Mouse (Mus musculus) mouse trophoblast stem cell (cell line): ENCODE measurements around the gene C1d.
"Not testable (repeated sequence)": the region's sequence is repeated elsewhere in the genome, so short reads cannot be mapped to it uniquely, and the experiment has no call there.

Experiments
- in situ Hi-C, 2 experiments: fragments of 300-500 bp; cut with MseI, MboI; formaldehyde crosslinking; loops; 2 replicates in 1 of 2; 3 replicates in 1 of 2; pipeline ENCODE4 v1.15.1; 2025

The C1d gene

DNA sequence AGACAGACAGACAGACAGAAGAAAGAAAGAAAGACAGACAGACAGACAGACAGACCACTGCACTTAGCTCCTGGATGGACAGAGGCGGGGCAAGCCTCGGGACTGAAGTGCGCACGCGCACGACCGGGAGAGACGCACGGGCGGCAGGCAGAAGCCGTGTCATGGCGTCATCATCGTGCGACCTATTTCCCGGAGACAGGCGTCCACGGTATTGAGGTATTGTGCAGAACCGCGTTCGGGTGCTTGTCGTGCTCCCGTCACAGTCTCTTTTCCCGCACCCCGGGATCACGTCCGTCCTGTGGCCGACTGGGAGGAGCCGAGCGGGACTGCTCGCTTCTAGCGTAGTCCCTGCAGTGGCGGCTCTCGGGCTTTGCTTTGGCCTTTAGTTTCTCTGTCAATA is at the start of gene C1d:
Gene C1d (plus strand): TSS at position 137 of the 400 bp plus-strand sequence.
- in situ Hi-C loops, result no loop called here

DNA sequence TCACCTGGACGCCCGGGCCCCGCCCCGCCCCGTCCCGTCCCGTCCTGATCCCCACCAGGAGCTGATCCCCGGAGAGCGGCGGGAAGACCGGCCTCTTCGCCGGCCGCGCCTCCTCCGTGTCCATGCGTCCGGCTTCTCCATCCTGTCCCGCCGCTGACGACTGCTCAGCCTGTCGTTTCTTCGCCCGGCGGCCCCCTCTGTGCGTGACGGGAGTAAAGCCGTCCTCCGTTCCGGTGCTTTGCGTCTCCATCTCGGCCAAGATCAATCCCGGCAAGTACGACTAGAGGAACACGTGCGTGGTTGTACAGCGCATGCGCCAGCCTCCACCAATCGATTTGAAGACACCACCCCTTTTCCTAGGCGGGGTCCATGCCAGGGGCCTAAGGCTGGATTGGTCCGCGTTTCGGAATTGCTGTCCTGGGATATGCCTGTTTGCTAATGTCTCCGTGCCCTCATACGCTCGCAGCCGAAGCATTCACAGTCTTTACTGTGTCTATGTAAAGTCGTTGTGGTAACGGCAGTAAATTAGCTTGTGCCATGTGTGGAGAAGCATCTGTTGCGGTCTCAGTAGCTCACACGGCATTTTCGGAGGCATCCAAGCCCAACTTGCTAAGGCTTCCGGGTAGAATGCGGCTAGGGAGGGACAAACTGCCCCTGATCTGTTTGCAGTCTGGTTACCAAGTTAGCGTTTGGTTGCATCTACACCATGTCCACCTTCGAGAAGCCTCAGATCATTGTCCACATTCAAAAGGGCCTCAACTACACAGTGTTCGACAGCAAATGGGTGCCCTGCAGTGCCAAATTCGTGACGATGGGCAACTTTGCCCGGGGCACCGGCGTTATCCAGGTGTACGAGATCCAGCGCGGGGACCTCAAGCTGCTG is 45.9 kb upstream of the C1d start, which contains the start of gene Pno1:
Gene Pno1 (minus strand): TSS at position 311 of the 883 bp plus-strand sequence.
- in situ Hi-C loops, result no loop called here

DNA sequence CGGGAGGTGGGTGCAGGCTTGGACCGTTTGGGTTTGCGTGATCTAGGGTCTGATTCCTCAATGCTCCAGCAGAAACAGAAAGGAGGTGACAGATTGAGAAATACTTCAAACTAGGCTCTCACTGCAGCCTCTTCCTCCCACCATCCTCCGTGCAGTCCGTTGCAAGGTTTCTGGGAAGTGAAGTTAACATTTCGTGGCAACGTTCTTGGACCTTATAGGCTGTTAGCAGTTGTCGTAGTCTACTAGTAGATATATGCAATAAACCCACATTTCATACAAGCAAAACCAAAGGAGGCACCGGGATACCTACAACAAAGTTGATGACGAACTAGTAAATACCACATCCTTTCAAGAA is 45.3 kb upstream of the C1d start:
- in situ Hi-C loops, result no loop called here

DNA sequence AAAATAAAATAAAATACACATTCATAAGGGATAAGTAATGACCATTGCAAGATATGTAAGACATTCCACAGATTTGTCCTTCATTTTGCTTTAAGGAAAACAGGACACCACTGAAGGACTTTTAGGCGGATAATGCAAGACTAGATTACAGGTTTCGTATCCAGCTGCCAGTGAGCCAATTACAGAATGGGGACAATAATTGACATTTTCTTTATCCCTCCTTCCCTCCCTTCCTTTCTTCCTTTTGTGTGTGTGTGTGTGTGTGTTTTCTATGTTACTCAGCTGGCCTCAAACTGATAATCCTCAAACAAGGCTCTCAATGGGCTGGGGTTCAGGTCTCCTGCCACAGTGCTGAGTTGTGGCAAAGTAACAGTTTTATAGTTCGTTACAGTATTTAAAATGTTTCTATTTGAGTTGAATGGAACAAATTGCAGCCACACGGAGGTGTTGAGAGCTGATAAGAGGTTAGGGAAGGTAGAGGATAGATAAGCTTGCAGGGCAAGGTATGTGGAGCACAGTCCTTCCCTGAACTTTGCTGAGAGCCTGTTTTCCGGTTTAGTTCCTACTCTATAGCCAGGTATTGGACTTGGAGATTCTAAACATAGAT is 44.4 kb upstream of the C1d start:
- in situ Hi-C loops, result no loop called here

DNA sequence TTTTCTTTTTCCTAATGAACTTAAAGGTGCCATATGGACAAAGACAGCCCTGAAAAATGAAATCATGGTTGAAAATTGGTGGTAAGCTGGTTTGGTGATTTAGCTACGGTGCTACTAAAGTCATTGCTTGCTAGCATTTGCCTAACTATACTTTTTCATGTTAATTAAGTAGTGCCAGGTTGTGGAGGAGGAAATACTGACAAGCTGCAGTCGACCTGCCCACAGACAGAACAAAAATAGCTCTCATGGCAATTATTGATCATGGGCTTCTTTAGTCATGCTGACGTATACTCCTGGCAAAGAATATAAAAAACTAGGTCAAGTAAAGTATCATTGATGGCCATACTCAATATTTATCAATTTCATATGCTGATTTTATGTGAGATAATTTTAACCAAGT is 41.9 kb upstream of the C1d start:
- in situ Hi-C loops, result no loop called here

DNA sequence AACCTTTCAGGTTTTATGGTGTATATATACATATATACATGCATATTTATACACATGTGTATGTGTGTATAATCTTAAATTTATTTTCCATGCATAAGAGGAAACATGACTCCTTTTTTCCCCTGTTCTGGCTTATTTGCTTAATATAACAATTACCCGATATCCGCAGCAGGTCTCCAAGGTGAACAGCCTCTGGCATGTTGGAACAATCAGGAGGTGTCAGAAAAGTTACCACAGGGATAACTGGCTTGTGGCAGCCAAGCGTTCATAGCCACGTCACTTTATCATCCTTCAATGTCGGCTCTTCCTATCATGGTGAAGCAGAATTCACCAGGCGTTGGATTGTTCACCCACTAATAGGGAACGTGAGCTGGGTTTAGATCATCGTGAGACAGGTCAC is 36.3 kb upstream of the C1d start:
- in situ Hi-C loops, result no loop called here

DNA sequence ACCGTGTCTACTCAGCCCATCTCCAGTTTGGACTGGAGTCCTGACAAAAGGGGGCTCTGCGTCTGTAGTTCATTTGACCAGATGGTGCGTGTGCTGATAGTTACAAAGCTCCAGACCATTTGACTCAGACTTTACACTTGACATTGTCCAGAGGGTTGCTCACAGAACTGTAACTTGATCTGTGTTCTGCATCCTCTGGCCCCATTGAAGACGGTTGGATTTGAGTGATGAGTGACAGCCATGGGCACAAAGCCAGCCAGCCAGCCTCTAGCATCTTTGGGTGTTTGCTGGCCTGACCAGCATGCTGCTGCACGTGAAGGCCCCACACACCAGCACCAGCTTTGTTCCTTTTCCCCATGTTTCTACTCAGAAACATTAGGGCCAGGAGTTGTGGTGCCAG is 24.6 kb upstream of the C1d start:
- in situ Hi-C loops, result no loop called here

DNA sequence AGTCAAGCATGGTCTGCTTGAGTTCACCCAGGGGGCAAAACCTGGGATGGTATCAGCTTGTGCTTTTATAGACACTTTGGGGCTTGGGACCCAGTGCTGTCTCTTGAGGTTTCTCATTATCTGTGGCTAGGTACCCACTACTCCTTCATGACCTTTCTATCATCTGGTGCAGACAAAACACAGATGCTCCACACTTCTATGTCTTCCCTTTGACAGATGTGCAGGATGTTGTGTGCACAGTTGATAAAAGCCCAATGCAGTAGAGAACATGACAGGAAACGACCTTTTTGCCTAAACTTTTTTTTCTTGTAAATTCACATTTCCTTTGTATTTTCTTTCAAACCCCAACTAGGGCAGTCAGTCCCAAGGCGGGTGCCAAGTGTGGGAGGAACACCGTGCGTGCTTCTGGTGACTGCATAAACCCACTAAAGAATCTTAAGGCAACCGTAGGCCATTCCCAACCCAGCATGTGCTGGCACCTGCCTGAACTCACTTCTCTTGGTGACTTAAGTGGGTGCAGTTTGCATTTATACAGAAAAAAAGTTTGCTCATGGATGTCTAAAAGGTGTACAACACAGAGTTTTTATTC is 20.8 kb upstream of the C1d start:
- in situ Hi-C loops, result no loop called here

DNA sequence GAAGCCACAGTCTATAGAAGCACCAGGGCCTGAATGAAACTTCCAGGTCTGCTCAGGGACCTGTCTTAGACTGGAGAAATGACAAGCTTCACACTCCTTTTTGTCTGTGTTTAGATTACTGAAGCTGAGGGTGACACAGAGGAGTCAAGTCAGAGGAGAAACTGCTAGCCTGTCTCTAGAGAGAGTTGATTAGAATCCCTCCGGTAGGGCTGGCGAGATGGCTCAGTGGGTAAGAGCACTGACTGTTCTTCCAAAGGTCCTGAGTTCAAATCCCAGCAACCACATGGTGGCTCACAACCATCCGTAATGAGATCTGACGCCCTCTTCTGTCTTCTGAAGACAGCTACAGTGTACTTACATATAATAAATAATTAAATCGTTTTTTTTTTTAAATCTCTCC is 18.8 kb upstream of the C1d start:
- in situ Hi-C loops, result not testable (repeated sequence)

DNA sequence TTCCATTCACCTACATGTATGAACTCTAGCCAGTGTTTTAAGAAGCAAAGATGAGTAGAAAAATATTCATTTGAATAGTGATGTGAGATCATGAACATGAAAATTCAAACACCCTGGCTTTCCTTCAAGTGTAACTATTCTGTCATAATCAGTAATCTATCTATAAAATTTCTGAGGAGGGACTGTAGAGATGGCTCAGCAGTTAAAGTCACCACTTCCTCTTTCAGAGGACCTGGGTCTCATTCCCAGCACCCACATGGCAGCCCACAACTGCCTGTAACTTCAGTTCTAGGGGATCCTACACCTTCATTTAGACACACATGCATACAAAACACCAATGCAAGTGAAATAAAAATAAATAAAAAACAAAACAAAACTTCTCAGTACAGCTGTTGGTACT is 8.7 kb upstream of the C1d start:
- in situ Hi-C loops, result no loop called here

DNA sequence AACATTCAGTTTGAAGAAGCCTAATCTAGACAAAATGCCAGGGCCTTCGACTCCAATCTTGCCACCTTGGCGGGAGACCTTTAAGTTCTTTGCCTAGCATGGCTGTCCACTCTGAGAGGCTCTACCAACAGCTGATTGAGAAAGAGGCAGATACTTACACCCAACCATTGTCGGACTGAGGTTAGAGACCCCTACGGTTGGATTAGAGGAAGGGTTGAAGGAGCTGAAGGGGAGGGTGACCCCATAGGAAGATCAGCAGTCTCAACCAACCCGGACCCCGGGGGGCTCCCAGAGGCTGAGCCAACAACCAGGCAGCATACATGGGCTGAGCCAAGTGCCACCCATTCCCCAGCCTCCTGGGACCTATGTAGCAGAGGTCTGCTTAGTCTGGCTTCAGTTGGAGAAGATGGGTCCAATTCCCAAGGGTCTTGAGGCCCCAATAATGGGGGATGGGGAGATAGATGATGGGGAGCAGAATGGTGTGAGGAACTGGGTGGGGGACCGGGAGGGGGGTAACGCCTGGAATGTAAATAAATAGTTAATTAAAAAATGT is 490 bp upstream of the C1d start:
- in situ Hi-C loops, result no loop called here

DNA sequence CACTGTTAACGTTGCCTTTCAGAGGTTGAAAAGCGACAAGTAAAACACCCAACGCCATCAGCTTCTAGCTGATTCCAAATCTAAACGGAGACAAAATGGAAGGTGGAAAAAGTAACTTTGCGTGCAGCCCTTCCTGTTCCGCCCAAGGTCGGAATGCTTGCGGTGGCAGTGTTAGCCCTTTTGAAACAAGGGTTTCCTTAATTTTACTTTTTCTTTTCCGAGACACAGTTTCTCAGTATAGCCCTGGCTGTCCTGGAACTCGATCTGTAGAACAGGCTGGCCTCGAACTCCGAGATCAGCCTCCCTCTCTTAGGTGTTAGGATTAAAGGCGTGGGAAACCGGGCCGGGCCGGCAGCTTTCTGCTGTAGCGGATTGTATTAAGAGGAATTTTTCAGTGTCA is 482 bp downstream of the C1d start:
- in situ Hi-C loops, result no loop called here

DNA sequence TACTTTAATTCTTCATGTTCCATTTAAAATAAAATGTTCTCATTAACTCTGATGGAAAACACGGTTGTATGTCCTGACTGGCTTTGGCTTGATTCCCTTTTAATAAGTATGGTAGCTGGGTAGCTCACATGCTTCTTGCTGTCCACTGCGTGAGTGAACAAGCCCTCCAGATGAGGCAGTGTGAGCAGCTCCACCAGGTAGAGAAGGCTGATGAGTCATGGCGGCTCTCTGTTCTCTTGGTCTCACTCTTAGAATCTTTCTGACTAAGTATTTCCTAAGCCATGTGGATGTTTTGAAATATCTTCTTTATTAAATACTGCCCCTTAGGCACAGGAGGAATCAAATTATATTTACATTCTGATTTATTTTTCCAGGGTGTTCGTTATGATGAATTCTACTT is 9.8 kb downstream of the C1d start:
- in situ Hi-C loops, result no loop called here

DNA sequence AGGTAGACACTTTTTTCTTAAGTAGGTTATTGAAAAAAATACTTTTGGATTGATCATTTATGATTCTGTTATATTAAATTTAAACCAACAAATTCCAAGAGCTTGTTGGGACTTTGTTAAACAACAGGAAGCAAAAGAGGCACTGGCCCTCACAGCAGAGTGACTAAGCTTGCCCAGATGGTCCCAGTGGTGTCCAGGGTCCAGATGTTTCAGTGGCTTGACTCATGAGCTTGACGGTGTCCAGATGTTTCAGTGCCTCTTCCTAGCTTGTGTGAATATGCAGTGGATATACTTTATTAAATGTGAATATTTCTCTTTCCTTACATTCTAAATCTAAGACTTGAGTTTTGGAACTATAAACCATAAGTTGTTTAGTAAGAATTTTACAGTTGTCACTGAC is 11.4 kb downstream of the C1d start:
- in situ Hi-C loops, result no loop called here

DNA sequence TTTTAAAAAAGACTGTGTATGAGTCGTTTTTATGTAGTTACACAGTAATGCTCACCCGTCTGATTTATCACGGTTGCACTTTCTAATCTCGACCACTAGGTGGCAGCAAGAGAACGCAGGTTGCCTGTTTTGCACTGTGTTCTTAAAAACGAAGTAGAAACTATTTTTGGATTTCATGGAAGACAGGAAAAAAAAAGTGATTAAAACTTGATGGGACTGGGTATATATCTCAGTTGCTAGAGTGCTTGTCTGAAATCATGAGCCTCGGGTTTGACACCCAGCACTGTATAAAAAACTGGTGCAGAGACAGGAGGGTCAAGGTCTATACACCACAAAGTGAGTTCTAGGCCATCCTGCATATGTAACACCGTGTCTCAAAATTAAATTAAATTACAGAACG is 22.6 kb downstream of the C1d start:
- in situ Hi-C loops, result no loop called here

DNA sequence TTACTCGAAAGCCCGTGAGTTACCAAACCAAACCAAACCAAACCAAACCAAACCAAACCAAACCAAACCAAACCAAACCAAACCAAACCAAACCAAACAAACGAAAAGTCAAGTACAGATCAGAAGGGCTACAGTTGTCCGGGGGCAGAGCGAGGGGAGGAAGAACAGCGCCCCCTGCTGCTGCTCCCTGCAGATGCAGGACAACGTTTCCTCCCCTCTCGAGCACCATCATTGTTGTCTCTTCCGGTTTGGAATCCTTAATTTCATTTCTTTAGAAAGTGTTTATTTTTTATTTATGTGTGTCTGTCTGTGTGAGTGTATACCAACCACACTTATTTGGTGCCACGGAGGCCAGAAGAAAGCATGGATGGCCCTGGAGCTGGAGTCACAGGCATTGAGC is 26.7 kb downstream of the C1d start:
- in situ Hi-C loops, result no loop called here

DNA sequence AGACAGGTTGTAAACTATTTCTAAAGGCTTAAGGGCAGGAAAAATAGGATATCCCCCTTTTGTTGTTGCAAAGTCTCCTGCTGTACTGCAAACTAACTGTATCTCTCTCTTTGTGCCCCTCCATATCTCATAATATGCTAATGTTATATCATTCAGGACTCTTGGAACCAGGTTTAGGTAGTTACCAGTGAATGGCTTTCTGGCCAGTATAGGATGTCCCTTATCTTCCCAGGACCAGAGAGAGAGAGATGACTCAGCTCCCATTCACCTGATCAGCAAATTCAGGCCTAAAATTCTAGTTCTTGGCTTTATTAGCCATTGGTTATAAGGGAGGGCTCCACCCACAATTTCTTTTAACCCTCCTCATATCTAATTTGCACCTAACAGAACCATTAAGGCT is 31.5 kb downstream of the C1d start:
- in situ Hi-C loops, result no loop called here

DNA sequence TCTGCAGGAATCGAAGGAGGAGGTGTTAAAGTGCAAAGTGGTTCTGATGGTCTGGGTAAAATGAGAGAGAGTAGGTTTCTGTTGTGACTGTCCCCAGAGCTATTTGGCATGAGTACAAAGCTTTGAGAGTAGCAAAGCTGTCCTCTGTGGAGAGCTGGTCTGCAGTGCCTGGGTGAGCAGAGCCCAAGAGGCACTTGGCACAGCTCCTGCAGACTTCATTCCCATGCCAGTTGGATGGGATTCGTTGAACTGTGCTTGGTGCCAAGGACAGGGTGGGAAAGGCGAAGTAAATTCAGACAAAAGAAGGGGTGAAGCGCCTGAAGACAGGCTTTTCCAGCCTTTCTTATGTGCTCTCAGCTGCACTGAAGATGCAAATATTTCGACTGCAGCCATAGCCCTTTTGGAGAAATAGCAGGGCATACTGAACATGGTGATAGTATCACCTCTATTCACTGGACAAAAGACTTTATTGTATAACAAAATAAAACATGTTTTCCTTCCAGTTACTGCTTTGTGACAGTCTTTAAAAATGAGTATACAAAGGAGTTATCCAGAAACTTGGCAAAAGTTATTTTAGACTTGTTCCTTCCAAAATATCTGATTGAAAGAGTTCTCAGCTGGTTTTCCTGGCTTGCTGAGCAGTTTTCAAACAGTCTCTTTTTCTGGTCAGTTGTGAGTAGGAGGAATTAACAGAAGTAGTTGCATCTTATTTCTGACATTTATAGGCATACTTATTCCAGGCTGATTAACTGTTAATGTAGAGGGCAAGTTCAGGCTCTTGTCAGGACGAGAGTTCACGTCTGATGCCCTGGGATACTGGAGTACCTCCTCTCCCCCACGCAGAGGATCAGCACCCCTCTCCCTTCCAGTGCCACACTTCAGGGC is 48.9 kb downstream of the C1d start:
- in situ Hi-C loops, result no loop called here

DNA sequence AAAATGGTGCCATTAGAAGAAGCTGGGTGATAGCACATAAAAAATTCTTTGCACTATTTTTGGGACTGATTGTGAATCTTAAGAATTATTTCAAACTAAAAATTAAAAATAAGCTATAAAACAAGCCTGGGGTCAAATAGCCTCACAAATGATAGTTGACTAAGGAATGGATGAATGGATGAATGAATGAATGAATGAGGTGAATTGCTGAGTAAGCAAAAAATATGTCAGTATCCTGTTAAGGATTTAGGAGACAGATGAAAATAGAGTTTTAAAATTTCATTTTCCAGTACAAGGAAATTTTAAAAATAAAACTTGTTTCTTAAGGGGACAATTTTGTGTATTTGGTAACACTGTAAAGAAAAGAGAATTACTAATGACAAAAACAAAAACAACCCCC is 50.1 kb downstream of the C1d start:
- in situ Hi-C loops, result no loop called here
